Mouse (Mus musculus): ENCODE data around the gene Fzd5.
A peak's percentile ranks its signal among the peaks of the same experiment; 100 is the strongest.

GRCm38 (mm10) chr1:64737502-64738179 lies at the start of gene Fzd5:
- TF ChIP-seq CTCF (IDR thresholded peaks at IDR 0.05; ENCODE audit: extremely low read depth, insufficient read length, insufficient replicate concordance, low read depth, low read length) (no peak), POLR2A (IDR thresholded peaks at IDR 0.05; ENCODE audit: low read depth, low read length) (peak; percentile 87)

Measured in small intestine, adult 2 months (tissue).